Mouse (Mus musculus): ENCODE results near the gene Capn3.

- TF ChIP-seq CTCF (IDR thresholded peaks at IDR 0.05; ENCODE audit: borderline replicate concordance, control insufficient read depth, extremely low read depth, insufficient read depth, low read length, poor library complexity) (no peak), POLR2A (IDR thresholded peaks at IDR 0.05; ENCODE audit: control insufficient read depth, extremely low read depth, insufficient read depth, low read length, poor library complexity) (no peak)
Measured at GRCm38 (mm10) chr2:120446373-120446772, 9.4 kb upstream of the Capn3 start.

Data from thymus, adult 2 months (tissue).